Mouse (Mus musculus): ENCODE measurements at regions not wholly inside any gene's neighbourhood (a gene's known extent, or its start where the extent isn't known, plus 50 kb on each side); places are given as distances from the start of the nearest gene placed in this dataset.

GRCm38 (mm10) chr5:119138293-119138692 is 532.2 kb upstream of the Tbx3 start:
- TF ChIP-seq MYOG (IDR thresholded peaks at IDR 0.05; ENCODE audit: control insufficient read depth, extremely low read depth, insufficient read length) (no peak), CTCF (IDR thresholded peaks at IDR 0.05; ENCODE audit: control insufficient read depth, insufficient read depth, insufficient read length) (no peak), CEBPB (IDR thresholded peaks at IDR 0.05; ENCODE audit: low read depth) (no peak), MAX (IDR thresholded peaks at IDR 0.05) (no peak)
